Mouse (Mus musculus) frontal cortex, postnatal 14 days (tissue): Measurements from ENCODE around the gene Zyg11a.
"Not testable (repeated sequence)": the region's sequence is repeated elsewhere in the genome, so short reads cannot be mapped to it uniquely, and the experiment has no call there.

Source experiments
- DNase-seq, 2 experiments: peaks; one replicate each; pipeline ENCODE4 v3.0.0; 2022; ENCODE audit warnings: low spot score in 2 of 2

Zyg11a gene

GRCm38 (mm10) chr4:108217332-108218179, at the start of gene Zyg11a:
Gene Zyg11a (minus strand): TSS chr4:108218048.
- DNase-seq, result no peak

DNA sequence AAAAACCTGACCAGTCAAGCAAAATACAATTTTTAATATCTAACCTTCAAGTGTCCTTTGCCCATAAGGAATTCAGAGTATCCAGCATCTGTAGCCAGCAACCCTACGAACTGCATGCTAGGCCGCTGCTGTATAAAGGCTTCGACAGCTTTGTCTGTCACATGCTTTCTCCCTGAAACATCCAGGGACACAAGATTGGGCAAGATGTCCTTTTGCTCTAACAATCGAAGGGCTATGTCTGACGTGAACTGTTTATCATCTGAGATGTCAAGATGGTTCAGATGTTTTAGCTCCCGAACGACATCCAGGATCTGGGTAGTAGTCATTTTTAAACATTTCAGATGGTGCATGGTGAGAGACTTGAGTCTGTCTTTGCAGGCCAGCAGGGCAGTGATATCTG, 47.9 kb upstream of the Zyg11a start:
- DNase-seq, result no peak

DNA sequence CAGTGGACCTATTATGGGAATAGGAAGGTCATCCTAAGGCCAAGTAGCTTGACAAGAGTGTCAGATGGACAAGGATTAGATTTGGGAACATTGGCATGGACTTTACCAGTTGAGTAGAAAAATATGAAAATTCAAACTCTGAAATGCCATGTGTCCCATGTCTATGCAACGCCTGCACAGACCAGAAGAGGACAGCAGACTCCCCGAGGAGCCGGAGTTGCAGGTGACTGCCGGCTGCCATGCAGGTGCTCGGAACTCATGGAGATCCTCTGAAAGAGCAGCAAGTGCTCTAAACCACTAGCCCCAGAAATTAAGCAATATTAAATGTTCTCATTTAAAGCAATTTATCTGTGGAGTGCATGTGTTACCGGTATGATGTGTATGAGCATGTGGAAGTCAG, 35.5 kb upstream of the Zyg11a start:
- DNase-seq, result no peak

DNA sequence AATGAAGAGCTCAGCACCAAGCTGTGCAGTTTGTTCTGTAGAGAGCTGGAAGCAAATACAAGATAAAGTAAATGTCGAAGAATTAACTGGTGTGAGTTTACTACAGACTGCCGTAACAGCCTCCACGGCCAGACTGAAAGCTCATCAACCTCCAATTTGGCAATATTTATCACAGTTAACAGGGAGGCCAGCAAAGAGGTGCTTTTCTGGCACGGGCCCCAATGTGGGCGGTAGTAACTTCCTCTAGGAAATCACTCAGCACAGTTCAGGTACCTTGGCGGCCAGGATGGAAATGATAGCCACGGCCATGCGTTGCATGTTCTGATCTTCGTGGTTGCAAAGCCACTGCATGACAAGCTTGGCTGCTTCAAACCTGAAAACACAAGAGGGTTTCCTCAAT, 32.7 kb upstream of the Zyg11a start:
- DNase-seq, result no peak

- DNase-seq, result no peak
These were observed 31.5 kb upstream of the Zyg11a start for GRCm38 (mm10) chr4:108249314-108249713.

DNA sequence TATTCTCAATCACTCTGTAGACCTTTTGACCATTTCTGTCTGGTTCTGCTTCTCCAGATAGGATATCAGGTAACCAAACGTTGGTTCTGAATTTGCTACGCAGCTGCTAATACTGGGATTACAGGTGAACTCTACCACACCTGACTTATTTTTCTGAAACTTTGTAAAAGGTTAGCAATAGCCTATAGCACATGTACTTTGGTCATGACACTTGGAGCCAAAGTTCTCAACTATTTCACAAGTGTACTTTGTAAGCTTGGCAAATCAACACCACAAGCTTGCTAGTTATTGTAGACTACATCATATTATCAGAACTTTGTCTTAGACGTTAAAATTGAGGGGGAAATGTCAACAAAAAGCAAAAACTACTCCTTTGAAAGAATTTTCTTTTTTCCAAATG, 15.8 kb upstream of the Zyg11a start:
- no peak for DNase-seq

GRCm38 (mm10) chr4:108225341-108225872, 7.6 kb upstream of the Zyg11a start:
- no peak for DNase-seq

DNA sequence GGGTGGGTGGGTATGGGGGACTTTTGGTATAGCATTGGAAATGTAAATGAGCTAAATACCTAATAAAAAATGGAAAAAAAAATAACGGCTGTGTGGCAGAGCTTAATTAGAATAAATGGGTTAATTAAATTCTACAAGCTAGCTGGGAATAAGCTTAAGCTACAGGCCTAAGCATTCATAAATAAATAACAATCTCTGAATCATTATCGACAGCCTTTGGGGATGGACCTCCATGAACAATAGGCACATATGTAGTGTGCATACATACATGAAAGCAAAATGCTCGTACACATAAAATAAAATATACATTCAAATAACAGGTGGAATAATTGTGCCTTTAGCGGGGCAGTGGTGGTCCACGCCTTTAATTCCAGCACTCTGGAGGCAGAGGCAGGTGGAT, 4.7 kb upstream of the Zyg11a start:
- DNase-seq, result no peak

DNA sequence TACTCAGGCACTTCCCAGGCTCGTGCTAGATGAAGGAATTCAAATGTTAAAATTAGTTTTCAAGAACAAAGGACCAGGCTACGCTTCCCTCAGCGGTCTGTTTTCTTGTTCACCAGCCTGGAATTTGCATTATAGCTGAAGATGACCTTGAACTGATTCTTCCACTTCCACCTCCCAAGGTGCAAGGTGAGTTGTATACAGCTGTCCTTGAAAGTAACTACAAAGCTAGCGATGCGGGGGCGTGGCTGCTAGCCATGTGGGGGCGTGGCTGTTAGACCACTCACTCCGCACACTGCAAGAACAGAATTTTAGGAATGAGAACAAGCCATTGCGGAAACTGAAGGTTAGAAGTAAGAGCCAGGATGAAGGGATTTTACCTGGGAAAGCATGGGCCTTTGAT, 1.2 kb upstream of the Zyg11a start:
- no peak for DNase-seq

DNA sequence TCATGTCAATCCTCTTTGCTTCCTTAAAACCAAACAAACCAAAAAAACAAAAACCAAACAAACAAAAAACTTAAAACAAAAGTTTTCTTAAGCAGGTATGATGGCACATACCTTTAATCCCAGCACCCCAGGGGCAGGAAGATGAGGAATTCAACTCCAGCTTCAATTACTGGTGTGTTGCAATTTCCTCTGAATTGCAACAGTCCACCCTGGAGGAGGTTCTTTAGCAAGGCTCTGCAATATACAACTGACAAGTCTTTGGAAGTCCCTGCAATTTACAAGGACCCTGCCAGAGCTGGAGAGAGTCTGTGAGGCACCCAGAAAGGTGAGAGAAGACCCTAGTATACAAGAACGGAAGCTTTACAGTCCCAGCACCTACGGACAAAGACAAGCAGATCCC, 4.8 kb downstream of the Zyg11a start:
- DNase-seq, result no peak

GRCm38 (mm10) chr4:108204629-108205028, 13.2 kb downstream of the Zyg11a start:
- DNase-seq, result no peak

DNA sequence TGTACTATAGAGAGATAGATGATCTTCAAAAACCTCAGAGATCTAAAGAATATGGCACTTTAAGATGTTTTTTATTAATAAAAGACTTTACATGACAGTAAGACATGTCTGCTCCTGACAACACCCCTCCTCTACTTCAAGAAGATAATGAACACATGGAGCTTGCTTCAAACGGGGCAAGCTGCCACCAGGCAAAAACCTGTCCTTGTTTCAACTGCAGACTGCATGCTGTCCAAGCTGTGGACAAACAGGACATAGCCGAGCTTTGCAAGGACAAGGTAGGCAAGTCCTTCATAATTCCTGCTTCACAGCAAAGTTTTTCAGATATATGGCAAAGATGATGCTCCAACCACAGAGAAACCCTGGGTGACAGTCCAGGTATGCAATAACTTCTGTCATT, 18.6 kb downstream of the Zyg11a start:
- DNase-seq, result no peak

- no peak for DNase-seq
These were observed 21.5 kb downstream of the Zyg11a start for GRCm38 (mm10) chr4:108196277-108196855.

DNA sequence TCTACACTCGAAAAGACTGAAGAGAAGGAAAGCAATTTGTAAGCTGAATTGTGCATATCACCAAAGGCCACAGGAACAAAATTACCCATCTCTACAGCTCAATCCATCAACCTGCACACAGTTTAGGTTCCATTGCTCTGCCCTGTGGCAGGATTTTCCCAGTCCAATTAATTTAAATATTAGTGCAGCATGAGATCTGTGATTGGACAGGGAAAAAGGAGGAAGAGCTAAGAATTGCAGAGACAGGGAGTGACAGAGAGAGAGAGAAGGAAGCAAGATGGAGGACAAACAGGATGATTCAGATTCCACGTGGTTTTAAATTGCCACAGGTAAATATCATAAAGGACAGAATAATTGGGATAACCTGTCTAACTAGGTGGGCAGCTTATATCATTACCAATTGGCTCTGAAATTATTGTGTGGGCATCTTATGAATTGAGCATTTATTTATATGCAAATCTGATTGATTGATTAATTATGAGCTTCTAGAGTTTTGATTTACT, 25.0 kb downstream of the Zyg11a start:
- no peak for DNase-seq

GRCm38 (mm10) chr4:108182278-108182677, 35.6 kb downstream of the Zyg11a start:
- DNase-seq, result no peak

DNA sequence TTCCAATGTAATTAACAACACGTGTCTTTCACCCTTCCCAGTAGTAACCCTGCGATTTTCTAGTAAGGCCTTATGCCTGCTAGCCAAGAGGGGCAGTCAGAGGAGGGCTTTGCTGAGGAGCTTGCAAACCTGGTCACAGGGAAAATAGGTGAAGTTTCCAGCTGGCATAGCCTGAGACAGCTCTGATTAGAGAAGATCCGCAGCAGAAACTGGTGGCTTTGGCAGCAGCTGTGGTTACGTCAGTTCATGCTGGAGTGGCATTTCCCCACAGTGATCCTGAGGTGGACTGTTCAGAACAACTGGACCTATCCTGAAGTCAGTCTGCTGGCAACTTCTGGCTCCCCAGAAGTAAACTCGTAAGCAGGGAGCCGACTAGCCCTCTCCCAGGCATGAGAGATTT, 49.8 kb downstream of the Zyg11a start:
- DNase-seq, result no peak

- no peak for DNase-seq
These were observed 51.0 kb downstream of the Zyg11a start for GRCm38 (mm10) chr4:108166874-108167273.

GRCm38 (mm10) chr4:108165152-108165895, 52.5 kb downstream of the Zyg11a start, which contains the start of gene Echdc2:
Gene Echdc2 (plus strand): TSS chr4:108165437.
- peak in 1 of 2 experiments; percentile 8 for DNase-seq

GRCm38 (mm10) chr4:108163291-108163690, 54.6 kb downstream of the Zyg11a start:
- DNase-seq, result no peak

- no peak for DNase-seq
These were observed 55.9 kb downstream of the Zyg11a start for GRCm38 (mm10) chr4:108161936-108162335.

DNA sequence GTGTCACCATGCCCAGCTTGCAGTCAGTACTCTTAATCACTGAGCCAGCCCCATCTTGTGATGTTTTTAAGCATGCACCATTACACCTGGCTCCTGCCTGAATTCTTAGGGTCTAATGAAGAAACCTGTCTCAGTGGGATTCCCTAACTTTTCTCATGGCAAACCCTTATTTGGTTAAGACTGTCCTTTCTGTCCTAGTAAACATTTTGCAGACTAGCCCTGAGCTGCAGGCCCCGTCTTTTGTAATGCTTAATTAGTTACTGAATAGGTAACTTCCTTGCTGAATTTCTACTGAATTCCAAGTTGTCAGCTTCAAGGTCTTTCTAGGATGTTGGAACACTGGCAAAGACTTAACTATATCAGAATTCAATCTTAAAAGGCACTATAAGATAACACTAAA, 62.7 kb downstream of the Zyg11a start:
- not testable (repeated sequence) for DNase-seq

GRCm38 (mm10) chr4:108145554-108145953, 72.3 kb downstream of the Zyg11a start:
- not testable (repeated sequence) for DNase-seq
